ENCODE assay signal across 8 mouse cellular contexts in genomic region chr6:124814448-124814847, GRCm38 (mm10). TPM values are rescaled to one million over a fixed set of nuclear protein-coding genes. Genes with fewer than 3 reads are reported as not detected.
A peak's percentile ranks its signal among the peaks of the same experiment; 100 is the strongest.
DNase-seq lines count a peak whose midpoint lies in the region; ATAC-seq and TF ChIP-seq lines count a peak whose summit lies in the region.

No protein-coding gene starts in this region.

- TF ChIP-seq POLR2A in MEL (IDR thresholded peaks at IDR 0.05; ENCODE audit: control insufficient read depth in 1 of 2, insufficient read depth in 1 of 2, low read depth in 1 of 2, low read length in 2 of 2, poor library complexity in 1 of 2): no peak

- no peak for TF ChIP-seq CTCF in MEL (IDR thresholded peaks at IDR 0.05 in 2 of 3, conservative IDR thresholded peaks at IDR 0.05 in 1 of 3; ENCODE audit: control insufficient read depth in 1 of 3, insufficient read depth in 1 of 3, low read depth in 2 of 3, low read length in 3 of 3, poor library complexity in 1 of 3, severe bottlenecking in 1 of 3)
- no peak for TF ChIP-seq CTCF in forebrain, postnatal 0 days (IDR thresholded peaks at IDR 0.05; ENCODE audit: low read depth)

- peaks cover 16% of the 10 kb centered on the region for H3K79me2 ChIP-seq in MEL (ENCODE audit: control insufficient read depth, insufficient read depth, low read length, poor library complexity)

- H3K27me3 ChIP-seq in heart, embryonic 11.5 days (ENCODE audit: control insufficient read depth, insufficient read depth, low read length): no peaks in the 10 kb centered on the region
- H3K27me3 ChIP-seq in MEL (ENCODE audit: control insufficient read depth in 1 of 2, insufficient read depth in 2 of 2, low read length in 2 of 2): no peaks in the 10 kb centered on the region
- H3K27me3 ChIP-seq in forebrain, postnatal 0 days (ENCODE audit: insufficient read depth, low read length): no peaks in the 10 kb centered on the region
- no peaks in the 10 kb centered on the region for H3K27me3 ChIP-seq in liver, embryonic 16.5 days (ENCODE audit: control insufficient read depth, insufficient read depth, low read depth, low read length)

- no peak for DNase-seq in heart, postnatal 36 days
- DNase-seq in MEL (ENCODE audit: low read depth, low spot score): no peak
- no peak for DNase-seq in forebrain, postnatal 0 days
- DNase-seq in embryo, embryonic 11 days: no peak

- 0 out of 2 replicates have a peak, but pooled peaks have one; percentile 16 for ATAC-seq in heart, embryonic 11.5 days (replicated peaks; ENCODE audit: insufficient number of reproducible peaks, low FRiP score, low TSS enrichment)
- peak; percentile 34 for ATAC-seq in forebrain, postnatal 0 days
- ATAC-seq in liver, embryonic 16.5 days (ENCODE audit: low read depth): no peak
- ATAC-seq in granulocyte monocyte progenitor cell, adult 5-6 weeks (replicated peaks; ENCODE audit: poor library complexity, severe bottlenecking): no peak
- no peak for ATAC-seq in activated CD4-positive, CD25-positive, alpha-beta regulatory T cell, adult 4 months

- no peak for TF ChIP-seq RAD21 in MEL (IDR thresholded peaks at IDR 0.05; ENCODE audit: low read depth, low read length)

- 25% methylated on average over 8 of the region's 8 CpGs for WGBS in heart, embryonic 11.5 days (ENCODE audit: insufficient replicate concordance)
- 39% methylated on average over 8 of the region's 8 CpGs for WGBS in forebrain, postnatal 0 days
- 39% methylated on average over 8 of the region's 8 CpGs for WGBS in liver, embryonic 16.5 days (ENCODE audit: insufficient replicate concordance)

- peak overlapping the region; percentile 90 for H3K4me2 ChIP-seq in heart, embryonic 11.5 days
- peak overlapping the region; percentile 90 for H3K4me2 ChIP-seq in forebrain, postnatal 0 days (ENCODE audit: low read depth)
- peak overlapping the region; percentile 93 for H3K4me2 ChIP-seq in liver, embryonic 16.5 days (ENCODE audit: low read depth, low read length)

- no peak for TF ChIP-seq EP300 in MEL (IDR thresholded peaks at IDR 0.05; ENCODE audit: low read depth in 1 of 2, low read length in 2 of 2)

- no peak overlapping the region for H3K27ac ChIP-seq in heart, embryonic 11.5 days (ENCODE audit: low read depth, low read length)
- peak overlapping the region; percentile 32; the same call in 1 of the 2 replicates for H3K27ac ChIP-seq in MEL (ENCODE audit: control insufficient read depth, low read depth, low read length)
- peak overlapping the region; percentile 79; the same call in 1 of the 2 replicates for H3K27ac ChIP-seq in forebrain, postnatal 0 days (ENCODE audit: low read depth, low read length)
- H3K27ac ChIP-seq in liver, embryonic 16.5 days (ENCODE audit: low read length): 0 out of 2 replicates have a peak overlapping the region, but pooled peaks have one; percentile 34

- H3K9me3 ChIP-seq in heart, embryonic 11.5 days (replicated peaks; ENCODE audit: control insufficient read depth, low read length): no peaks in the 10 kb centered on the region
- H3K9me3 ChIP-seq in MEL (replicated peaks; ENCODE audit: insufficient read depth, low read length): no peaks in the 10 kb centered on the region
- no peaks in the 10 kb centered on the region for H3K9me3 ChIP-seq in forebrain, postnatal 0 days (ENCODE audit: low read length)
- H3K9me3 ChIP-seq in liver, embryonic 16.5 days (replicated peaks; ENCODE audit: control insufficient read depth, low read length): no peaks in the 10 kb centered on the region

- H3K9ac ChIP-seq in heart, embryonic 11.5 days (ENCODE audit: low read depth, low read length): no peak overlapping the region; the same call in 1 of the 2 replicates
- peak overlapping the region; percentile 73 for H3K9ac ChIP-seq in MEL (ENCODE audit: control insufficient read depth, low read depth, low read length, poor library complexity, severe bottlenecking)
- peak overlapping the region; percentile 73; the same call in 1 of the 2 replicates for H3K9ac ChIP-seq in forebrain, postnatal 0 days
- peak overlapping the region; percentile 57 for H3K9ac ChIP-seq in liver, embryonic 16.5 days (ENCODE audit: low read depth, low read length)

- H3K4me3 ChIP-seq in heart, embryonic 11.5 days (ENCODE audit: low read depth, low read length): peak overlapping the region; percentile 90
- H3K4me3 ChIP-seq in MEL (ENCODE audit: control insufficient read depth in 1 of 2, insufficient read depth in 1 of 2, low read depth in 2 of 2, low read length in 2 of 2): peak overlapping the region; percentile 72 to 78
- H3K4me3 ChIP-seq in forebrain, postnatal 0 days (ENCODE audit: low read depth, low read length): peak overlapping the region; percentile 57
- H3K4me3 ChIP-seq in liver, embryonic 16.5 days (ENCODE audit: low read depth, low read length): peak overlapping the region; percentile 83

- peaks cover 28% of the 10 kb centered on the region for H3K4me1 ChIP-seq in heart, embryonic 11.5 days (ENCODE audit: control insufficient read depth, insufficient read depth, low read length)
- H3K4me1 ChIP-seq in MEL (ENCODE audit: control insufficient read depth in 1 of 2, insufficient read depth in 2 of 2, low read length in 2 of 2): peaks cover 0 to 19% of the 10 kb centered on the region in 2 experiments; a peak in 3 of 4 replicates
- peaks cover 20% of the 10 kb centered on the region for H3K4me1 ChIP-seq in forebrain, postnatal 0 days (ENCODE audit: insufficient read depth)
- H3K4me1 ChIP-seq in liver, embryonic 16.5 days (ENCODE audit: control insufficient read depth, low read depth, low read length): peaks cover 38% of the 10 kb centered on the region

- intact Hi-C loops in heart, postnatal 36 days (cut with DNase I): no loop called here

- H3K36me3 ChIP-seq in heart, embryonic 11.5 days (ENCODE audit: control insufficient read depth, insufficient read depth, low read length): peaks cover 40% of the 10 kb centered on the region
- H3K36me3 ChIP-seq in MEL (ENCODE audit: control insufficient read depth in 1 of 2, insufficient read depth in 2 of 2, low read length in 2 of 2): peaks cover 8 to 11% of the 10 kb centered on the region in 2 experiments
- H3K36me3 ChIP-seq in forebrain, postnatal 0 days (ENCODE audit: insufficient read depth): peaks cover 53% of the 10 kb centered on the region
- H3K36me3 ChIP-seq in liver, embryonic 16.5 days (ENCODE audit: control insufficient read depth, insufficient read depth): peaks cover 25% of the 10 kb centered on the region

RNA-seq across cellular contexts. Expression of gene Tpi1, which starts 0.4 kb away (rescaled TPM):
- polyA plus RNA-seq in heart, embryonic 11.5 days (2014; fragmentation: Nextera tagmentation; extraction: Ambion mirVana): 1,419 and 1,543 TPM in 2 replicates
- 100 to 1,000 TPM; 830 to 887 TPM for total RNA-seq in heart, postnatal 36 days (2021)
- 440 and 731 TPM in 2 replicates for total RNA-seq in MEL (2012; rRNA removed)
- polyA plus RNA-seq in MEL (2012; ENCODE audit: insufficient read depth in 1 of 2, insufficient read length in 2 of 2, low read depth in 1 of 2, low replicate concordance in 2 of 2, missing spikeins in 1 of 2): 1,000 to 10,000 TPM in 1 of 2 experiments, 100 to 1,000 TPM in 1; 102 to 1,182 TPM
- total RNA-seq in forebrain, postnatal 0 days (2014; rRNA removed): 332 and 338 TPM in 2 replicates
- 354 and 367 TPM in 2 replicates for polyA plus RNA-seq in forebrain, postnatal 0 days (2015; fragmentation: Nextera tagmentation; extraction: Ambion mirVana)
- polyA plus RNA-seq in liver, embryonic 16.5 days (2015; fragmentation: Nextera tagmentation; extraction: Ambion mirVana): 450 and 452 TPM in 2 replicates
- 357 and 379 TPM in 2 replicates for total RNA-seq in granulocyte monocyte progenitor cell, adult 5-6 weeks (2014; fragmentation: Nextera tagmentation)
- total RNA-seq in granulocyte monocyte progenitor cell, adult 5-6 weeks (2017): 273 and 305 TPM in 2 replicates
- polyA plus RNA-seq in activated CD4-positive, CD25-positive, alpha-beta regulatory T cell, adult 4 months (2017; shearing (Covaris generic)): 10 to 100 TPM; 68.9 to 93.3 TPM

RNA-seq across cellular contexts. Expression of gene Spsb2, which starts 6.0 kb away (rescaled TPM):
- polyA plus RNA-seq in heart, embryonic 11.5 days (2014; fragmentation: Nextera tagmentation; extraction: Ambion mirVana): 4.5 and 6.6 TPM in 2 replicates
- total RNA-seq in heart, postnatal 36 days (2021): 1 to 10 TPM; 3.6 to 4.9 TPM
- 5.2 and 7.3 TPM in 2 replicates for total RNA-seq in MEL (2012; rRNA removed)
- polyA plus RNA-seq in MEL (2012; ENCODE audit: insufficient read depth in 1 of 2, insufficient read length in 2 of 2, low read depth in 1 of 2, low replicate concordance in 2 of 2, missing spikeins in 1 of 2): 1 to 10 TPM in 1 of 2 experiments, not detected in 1; 7.7 TPM
- 4.3 and 6.0 TPM in 2 replicates for total RNA-seq in forebrain, postnatal 0 days (2014; rRNA removed)
- 6.8 and 7.0 TPM in 2 replicates for polyA plus RNA-seq in forebrain, postnatal 0 days (2015; fragmentation: Nextera tagmentation; extraction: Ambion mirVana)
- 8.6 and 9.1 TPM in 2 replicates for polyA plus RNA-seq in liver, embryonic 16.5 days (2015; fragmentation: Nextera tagmentation; extraction: Ambion mirVana)
- 3.1 and 5.2 TPM in 2 replicates for total RNA-seq in granulocyte monocyte progenitor cell, adult 5-6 weeks (2014; fragmentation: Nextera tagmentation)
- 4.6 and 10.5 TPM in 2 replicates for total RNA-seq in granulocyte monocyte progenitor cell, adult 5-6 weeks (2017)
- polyA plus RNA-seq in activated CD4-positive, CD25-positive, alpha-beta regulatory T cell, adult 4 months (2017; shearing (Covaris generic)): 1 to 10 TPM; 1.5 to 2.1 TPM

RNA-seq across cellular contexts. Expression of gene Usp5, which starts 14.8 kb away (rescaled TPM):
- 87.3 and 98.3 TPM in 2 replicates for polyA plus RNA-seq in heart, embryonic 11.5 days (2014; fragmentation: Nextera tagmentation; extraction: Ambion mirVana)
- 10 to 100 TPM; 74.0 to 85.5 TPM for total RNA-seq in heart, postnatal 36 days (2021)
- total RNA-seq in MEL (2012; rRNA removed): 101 and 102 TPM in 2 replicates
- 100 to 1,000 TPM in 1 of 2 experiments, not detected in 1; 129 TPM for polyA plus RNA-seq in MEL (2012; ENCODE audit: insufficient read depth in 1 of 2, insufficient read length in 2 of 2, low read depth in 1 of 2, low replicate concordance in 2 of 2, missing spikeins in 1 of 2)
- total RNA-seq in forebrain, postnatal 0 days (2014; rRNA removed): 215 and 224 TPM in 2 replicates
- polyA plus RNA-seq in forebrain, postnatal 0 days (2015; fragmentation: Nextera tagmentation; extraction: Ambion mirVana): 173 and 191 TPM in 2 replicates
- polyA plus RNA-seq in liver, embryonic 16.5 days (2015; fragmentation: Nextera tagmentation; extraction: Ambion mirVana): 50.0 and 52.7 TPM in 2 replicates
- 88.8 and 89.4 TPM in 2 replicates for total RNA-seq in granulocyte monocyte progenitor cell, adult 5-6 weeks (2014; fragmentation: Nextera tagmentation)
- 93.5 and 98.6 TPM in 2 replicates for total RNA-seq in granulocyte monocyte progenitor cell, adult 5-6 weeks (2017)
- 10 to 100 TPM; 58.3 to 86.0 TPM for polyA plus RNA-seq in activated CD4-positive, CD25-positive, alpha-beta regulatory T cell, adult 4 months (2017; shearing (Covaris generic))

RNA-seq across cellular contexts. Expression of gene Cdca3, which starts 14.9 kb away (rescaled TPM):
- polyA plus RNA-seq in heart, embryonic 11.5 days (2014; fragmentation: Nextera tagmentation; extraction: Ambion mirVana): 137 and 153 TPM in 2 replicates
- total RNA-seq in heart, postnatal 36 days (2021): under 1 TPM; 0.49 to 0.83 TPM
- 54.5 and 70.0 TPM in 2 replicates for total RNA-seq in MEL (2012; rRNA removed)
- polyA plus RNA-seq in MEL (2012; ENCODE audit: insufficient read depth in 1 of 2, insufficient read length in 2 of 2, low read depth in 1 of 2, low replicate concordance in 2 of 2, missing spikeins in 1 of 2): 100 to 1,000 TPM in 1 of 2 experiments, not detected in 1; 185 TPM
- total RNA-seq in forebrain, postnatal 0 days (2014; rRNA removed): 13.5 and 20.7 TPM in 2 replicates
- 28.5 and 30.5 TPM in 2 replicates for polyA plus RNA-seq in forebrain, postnatal 0 days (2015; fragmentation: Nextera tagmentation; extraction: Ambion mirVana)
- polyA plus RNA-seq in liver, embryonic 16.5 days (2015; fragmentation: Nextera tagmentation; extraction: Ambion mirVana): 171 and 180 TPM in 2 replicates
- total RNA-seq in granulocyte monocyte progenitor cell, adult 5-6 weeks (2014; fragmentation: Nextera tagmentation): 86.1 and 89.0 TPM in 2 replicates
- total RNA-seq in granulocyte monocyte progenitor cell, adult 5-6 weeks (2017): 128 and 162 TPM in 2 replicates
- polyA plus RNA-seq in activated CD4-positive, CD25-positive, alpha-beta regulatory T cell, adult 4 months (2017; shearing (Covaris generic)): 10 to 100 TPM; 43.4 to 57.7 TPM

RNA-seq across cellular contexts. Expression of gene Gnb3, which starts 25.6 kb away (rescaled TPM):
- polyA plus RNA-seq in heart, embryonic 11.5 days (2014; fragmentation: Nextera tagmentation; extraction: Ambion mirVana): 5.4 and 6.6 TPM in 2 replicates
- total RNA-seq in heart, postnatal 36 days (2021): 1 to 10 TPM; 5.1 to 5.9 TPM
- 0.08 TPM in 1 of 2 replicates, not detected in the other for total RNA-seq in MEL (2012; rRNA removed)
- polyA plus RNA-seq in MEL (2012; ENCODE audit: insufficient read depth in 1 of 2, insufficient read length in 2 of 2, low read depth in 1 of 2, low replicate concordance in 2 of 2, missing spikeins in 1 of 2): under 1 TPM in 1 of 2 experiments, not detected in 1; 0.21 TPM
- total RNA-seq in forebrain, postnatal 0 days (2014; rRNA removed): 0.90 and 1.8 TPM in 2 replicates
- polyA plus RNA-seq in forebrain, postnatal 0 days (2015; fragmentation: Nextera tagmentation; extraction: Ambion mirVana): 0.61 and 1.2 TPM in 2 replicates
- 0.13 and 0.31 TPM in 2 replicates for polyA plus RNA-seq in liver, embryonic 16.5 days (2015; fragmentation: Nextera tagmentation; extraction: Ambion mirVana)
- not detected in 2 replicates for total RNA-seq in granulocyte monocyte progenitor cell, adult 5-6 weeks (2014; fragmentation: Nextera tagmentation)
- total RNA-seq in granulocyte monocyte progenitor cell, adult 5-6 weeks (2017): not detected in 2 replicates
- under 1 TPM in 1 of 2 experiments, not detected in 1; 0.19 TPM for polyA plus RNA-seq in activated CD4-positive, CD25-positive, alpha-beta regulatory T cell, adult 4 months (2017; shearing (Covaris generic))

Comparison
In these comparisons a context has a peak if more than half of its experiments do, and no peak if none do; other contexts are left out.
1. ATAC-seq: peak in heart, embryonic 11.5 days (single experiment) and forebrain, postnatal 0 days (single experiment); none in liver, embryonic 16.5 days (single experiment), granulocyte monocyte progenitor cell, adult 5-6 weeks (single experiment) and activated CD4-positive, CD25-positive, alpha-beta regulatory T cell, adult 4 months (single experiment).
2. Peak in every context shown above with its lines, with median percentiles within 50 percentile points of each other: H3K4me2 ChIP-seq and H3K4me3 ChIP-seq.